15 mouse cellular contexts compared by ENCODE assay signal in genomic region chr11:113782006-113782405, GRCm38 (mm10). TPM values are rescaled to one million over a fixed set of nuclear protein-coding genes. Genes with fewer than 3 reads are reported as not detected.
DNase-seq lines count a peak whose midpoint lies in the region; ATAC-seq and TF ChIP-seq lines count a peak whose summit lies in the region.
"Had no signal": no experiment of that assay in that cellular context is flagged by ENCODE, and none has a peak within 500 bp of the region (broad histone marks: within the 10 kb centered on the region; RNA-seq: fewer than 3 reads in every experiment).

No protein-coding gene starts in this region.

- H3K27ac ChIP-seq in layer of hippocampus, adult 2 months = peak overlapping the region; percentile 79
- 0 out of 2 replicates have a peak overlapping the region, but pooled peaks have one; percentile 4 for H3K27ac ChIP-seq in embryonic facial prominence, embryonic 15.5 days (replicated peaks)
- H3K27ac ChIP-seq in hindbrain, postnatal 0 days = peak overlapping the region; percentile 12; the same call in 1 of the 2 replicates
- H3K27ac ChIP-seq: heart, adult 2 months; kidney, postnatal 0 days; liver, embryonic 13.5 days had no signal

- no peak for TF ChIP-seq CTCF in layer of hippocampus, adult 2 months (conservative IDR thresholded peaks at IDR 0.05)
- no peak for TF ChIP-seq CTCF in brain, embryonic 14.5 days (IDR thresholded peaks at IDR 0.05; ENCODE audit: borderline replicate concordance, extremely low read depth, insufficient read depth, insufficient read length)
- TF ChIP-seq CTCF in hindbrain, postnatal 0 days (IDR thresholded peaks at IDR 0.05; ENCODE audit: low read depth) = no peak

- no peak for TF ChIP-seq POLR2A in brain, embryonic 14.5 days (IDR thresholded peaks at IDR 0.05; ENCODE audit: borderline replicate concordance, extremely low read depth, insufficient read depth, insufficient read length, poor library complexity, severe bottlenecking)

- H3K36me3 ChIP-seq in embryonic facial prominence, embryonic 15.5 days = no peaks in the 10 kb centered on the region
- H3K36me3 ChIP-seq in hindbrain, postnatal 0 days (ENCODE audit: insufficient read depth, low read length) = no peaks in the 10 kb centered on the region
- H3K36me3 ChIP-seq: liver, embryonic 13.5 days had no signal

- H3K9ac ChIP-seq in embryonic facial prominence, embryonic 15.5 days = no peak overlapping the region
- no peak overlapping the region for H3K9ac ChIP-seq in hindbrain, postnatal 0 days (replicated peaks; ENCODE audit: low read length)
- H3K9ac ChIP-seq: liver, embryonic 13.5 days had no signal

- H3K4me3 ChIP-seq in layer of hippocampus, adult 2 months = no peak overlapping the region
- H3K4me3 ChIP-seq in embryonic facial prominence, embryonic 15.5 days (replicated peaks) = no peak overlapping the region
- no peak overlapping the region for H3K4me3 ChIP-seq in hindbrain, postnatal 0 days (ENCODE audit: low read length)
- H3K4me3 ChIP-seq: heart, adult 2 months; liver, embryonic 13.5 days; megakaryocyte, embryonic 14.5 days had no signal

- H3K4me2 ChIP-seq in embryonic facial prominence, embryonic 15.5 days (replicated peaks) = no peak overlapping the region
- no peak overlapping the region for H3K4me2 ChIP-seq in hindbrain, postnatal 0 days (ENCODE audit: low read depth, low read length)
- H3K4me2 ChIP-seq: liver, embryonic 13.5 days had no signal

- no peak for DNase-seq in layer of hippocampus, adult 2 months (ENCODE audit: low spot score in 2 of 2)
- DNase-seq in layer of hippocampus, postnatal 14 days (ENCODE audit: low spot score in 2 of 2) = no peak
- peak; percentile 84 for DNase-seq in brain, embryonic 14.5 days (ENCODE audit: low read depth)
- peak; percentile 57 for DNase-seq in hindbrain, postnatal 0 days (ENCODE audit: low spot score)
- DNase-seq in urinary bladder, postnatal 25 days (ENCODE audit: low spot score) = no peak
- no peak for DNase-seq in lung, adult 18-20 months
- DNase-seq in adrenal gland, postnatal 14 days = no peak
- DNase-seq: embryo, embryonic 11 days; heart, adult 2 months; heart, postnatal 4 days; liver, embryonic 13.5 days had no signal

- ATAC-seq in embryonic facial prominence, embryonic 15.5 days (ENCODE audit: insufficient number of reproducible peaks, low FRiP score, low TSS enrichment, low read depth) = no peak
- ATAC-seq in hindbrain, postnatal 0 days = no peak
- ATAC-seq: CD4-positive, CD25-positive, alpha-beta regulatory T cell, adult 4 months had no signal

- no peaks in the 10 kb centered on the region for H3K27me3 ChIP-seq in embryonic facial prominence, embryonic 15.5 days
- H3K27me3 ChIP-seq in hindbrain, postnatal 0 days (ENCODE audit: insufficient read depth, low read length) = no peaks in the 10 kb centered on the region

- peaks cover 58% of the 10 kb centered on the region for H3K4me1 ChIP-seq in embryonic facial prominence, embryonic 15.5 days
- H3K4me1 ChIP-seq in hindbrain, postnatal 0 days (ENCODE audit: insufficient read depth, low read length) = peaks cover 24% of the 10 kb centered on the region; the same call in 1 of the 2 replicates

- 29% methylated on average over 2 of the region's 2 CpGs for WGBS in embryonic facial prominence, embryonic 15.5 days
- 18% methylated on average over 2 of the region's 2 CpGs for WGBS in hindbrain, postnatal 0 days

- no peaks in the 10 kb centered on the region for H3K9me3 ChIP-seq in embryonic facial prominence, embryonic 15.5 days (replicated peaks)
- no peaks in the 10 kb centered on the region for H3K9me3 ChIP-seq in hindbrain, postnatal 0 days (ENCODE audit: low read length)
- H3K9me3 ChIP-seq: liver, embryonic 13.5 days; megakaryocyte, embryonic 14.5 days had no signal

RNA-seq across cellular contexts. Expression of gene Cdc42ep4, which starts 30.3 kb away (rescaled TPM):
- total RNA-seq in layer of hippocampus, adult 2 months (2021) = 10 to 100 TPM; 30.5 to 35.2 TPM
- total RNA-seq in layer of hippocampus, postnatal 14 days (2021) = 10 to 100 TPM; 42.1 to 46.9 TPM
- 51.2 and 61.3 TPM in 2 replicates for polyA plus RNA-seq in brain, embryonic 14.5 days (2012; rRNA removed)
- polyA plus RNA-seq in embryonic facial prominence, embryonic 15.5 days (2015; fragmentation: Nextera tagmentation; extraction: Ambion mirVana) = 82.2 and 86.2 TPM in 2 replicates
- total RNA-seq in hindbrain, postnatal 0 days (2014; rRNA removed) = 104 and 116 TPM in 2 replicates
- polyA plus RNA-seq in hindbrain, postnatal 0 days (2015; fragmentation: Nextera tagmentation; extraction: Ambion mirVana) = 55.7 and 56.4 TPM in 2 replicates
- 76.8 and 82.7 TPM in 2 replicates for total RNA-seq in adrenal gland, postnatal 14 days (2021)

Comparison
In these comparisons a context has a peak if more than half of its experiments do, and no peak if none do; other contexts are left out.
1. DNase-seq: peak in brain, embryonic 14.5 days (single experiment) and hindbrain, postnatal 0 days (single experiment); none in layer of hippocampus, adult 2 months (0 of 2), layer of hippocampus, postnatal 14 days (0 of 2), urinary bladder, postnatal 25 days (single experiment), lung, adult 18-20 months (0 of 2) and adrenal gland, postnatal 14 days (single experiment).
2. H3K27ac ChIP-seq: peak in every context shown above with its lines; median percentile 79 in layer of hippocampus, adult 2 months; 12 in hindbrain, postnatal 0 days; 4 in embryonic facial prominence, embryonic 15.5 days.